Mouse (Mus musculus) 416B (cell line): ENCODE measurements at regions not wholly inside any gene's neighbourhood (a gene's known extent, or its start where the extent isn't known, plus 50 kb on each side); places are given as distances from the start of the nearest gene placed in this dataset.

Experiments
- DNase-seq: peaks from one replicate; pipeline ENCODE4 v3.0.0; 2011; ENCODE audit warnings: low read depth

- no peak for DNase-seq
Observed at GRCm38 (mm10) chr13:37705482-37705881, 72.7 kb upstream of the Rreb1 start.

GRCm38 (mm10) chr13:37710913-37711312, 67.3 kb upstream of the Rreb1 start:
- DNase-seq, result no peak

GRCm38 (mm10) chr13:37712908-37713496, 65.2 kb upstream of the Rreb1 start:
- DNase-seq, result peak; percentile 78

GRCm38 (mm10) chr13:37715058-37715712, 63.0 kb upstream of the Rreb1 start:
- DNase-seq, result no peak

GRCm38 (mm10) chr13:37715770-37716693, 62.2 kb upstream of the Rreb1 start:
- DNase-seq, result no peak

- DNase-seq, result peak; percentile 51
Observed at GRCm38 (mm10) chr13:37717793-37718192, 60.4 kb upstream of the Rreb1 start.

- peak; percentile 99 for DNase-seq
Observed at GRCm38 (mm10) chr13:37718364-37718763, 59.8 kb upstream of the Rreb1 start.
